In genomic region chr11:75166193-75166842, GRCm38 (mm10) we compare ENCODE assay signal across 8 mouse cellular contexts. TPM values are rescaled to one million over a fixed set of nuclear protein-coding genes. Genes with fewer than 3 reads are reported as not detected.
DNase-seq lines count a peak whose midpoint lies in the region; ATAC-seq lines count a peak whose summit lies in the region.

No protein-coding gene starts in this region.

- H3K36me3 ChIP-seq in megakaryocyte, embryonic 14.5 days (replicated peaks; ENCODE audit: low read length): peaks cover 33% of the 10 kb centered on the region
- H3K36me3 ChIP-seq in forebrain, embryonic 11.5 days (ENCODE audit: control insufficient read depth, insufficient read depth, low read length): no peaks in the 10 kb centered on the region
- peaks cover 29% of the 10 kb centered on the region for H3K36me3 ChIP-seq in hindbrain, embryonic 14.5 days (replicated peaks; ENCODE audit: control insufficient read depth, insufficient read depth)
- H3K36me3 ChIP-seq in midbrain, embryonic 10.5 days: peaks cover 20% of the 10 kb centered on the region

- peak overlapping the region; percentile 21; the same call in 1 of the 2 replicates for H3K4me2 ChIP-seq in forebrain, embryonic 11.5 days (ENCODE audit: low read depth, low read length, severe bottlenecking)
- peak overlapping the region; percentile 93 for H3K4me2 ChIP-seq in hindbrain, embryonic 14.5 days (replicated peaks)

- peaks cover 21% of the 10 kb centered on the region for H3K9me3 ChIP-seq in megakaryocyte, embryonic 14.5 days
- H3K9me3 ChIP-seq in forebrain, embryonic 11.5 days (ENCODE audit: control insufficient read depth, low read length): no peaks in the 10 kb centered on the region
- H3K9me3 ChIP-seq in hindbrain, embryonic 14.5 days (ENCODE audit: control insufficient read depth, low read length): no peaks in the 10 kb centered on the region
- H3K9me3 ChIP-seq in midbrain, embryonic 10.5 days (replicated peaks): no peaks in the 10 kb centered on the region

- H3K27me3 ChIP-seq in megakaryocyte, embryonic 14.5 days (replicated peaks): peaks cover 65% of the 10 kb centered on the region
- H3K27me3 ChIP-seq in forebrain, embryonic 11.5 days (ENCODE audit: control insufficient read depth, insufficient read depth, low read length): peaks cover 81% of the 10 kb centered on the region
- peaks cover 75% of the 10 kb centered on the region for H3K27me3 ChIP-seq in hindbrain, embryonic 14.5 days (ENCODE audit: control insufficient read depth, insufficient read depth, low read length)
- peaks cover 91% of the 10 kb centered on the region for H3K27me3 ChIP-seq in midbrain, embryonic 10.5 days (ENCODE audit: low read depth, poor library complexity, severe bottlenecking)

- H3K9ac ChIP-seq in forebrain, embryonic 11.5 days (ENCODE audit: low read length): peak overlapping the region; percentile 10; the same call in 1 of the 2 replicates
- peak overlapping the region; percentile 51 for H3K9ac ChIP-seq in hindbrain, embryonic 14.5 days

- H3K4me3 ChIP-seq in megakaryocyte, embryonic 14.5 days (replicated peaks): peak overlapping the region; percentile 86
- H3K4me3 ChIP-seq in forebrain, embryonic 11.5 days (ENCODE audit: low read depth, low read length): peak overlapping the region; percentile 40
- peak overlapping the region; percentile 50 for H3K4me3 ChIP-seq in hindbrain, embryonic 14.5 days (replicated peaks; ENCODE audit: low read length)
- H3K4me3 ChIP-seq in midbrain, embryonic 10.5 days: peak overlapping the region; percentile 58

- H3K4me1 ChIP-seq in megakaryocyte, embryonic 14.5 days: peaks cover 72% of the 10 kb centered on the region
- peaks cover 22% of the 10 kb centered on the region for H3K4me1 ChIP-seq in forebrain, embryonic 11.5 days (replicated peaks; ENCODE audit: control insufficient read depth, insufficient read depth, low read length)
- H3K4me1 ChIP-seq in hindbrain, embryonic 14.5 days (replicated peaks; ENCODE audit: control insufficient read depth, insufficient read depth, low read length): peaks cover 41% of the 10 kb centered on the region
- peaks cover 63% of the 10 kb centered on the region for H3K4me1 ChIP-seq in midbrain, embryonic 10.5 days

- 3% methylated on average over 55 of the region's 55 CpGs for WGBS in forebrain, embryonic 11.5 days
- WGBS in hindbrain, embryonic 14.5 days: 6% methylated on average over 46 of the region's 55 CpGs
- 2% methylated on average over 55 of the region's 55 CpGs for WGBS in midbrain, embryonic 10.5 days

- DNase-seq in forebrain, embryonic 11.5 days (ENCODE audit: low spot score): peak; percentile 68
- DNase-seq in hindbrain, embryonic 14.5 days (ENCODE audit: low spot score): no peak
- peak; percentile 35 for DNase-seq in midbrain, embryonic 10.5 days (ENCODE audit: low spot score)
- no peak for DNase-seq in right cerebral cortex, postnatal 14 days

- H3K27ac ChIP-seq in forebrain, embryonic 11.5 days (ENCODE audit: low read depth, low read length): no peak overlapping the region
- no peak overlapping the region for H3K27ac ChIP-seq in hindbrain, embryonic 14.5 days
- no peak overlapping the region; the same call in 1 of the 2 replicates for H3K27ac ChIP-seq in midbrain, embryonic 10.5 days (replicated peaks)

- no peak for ATAC-seq in megakaryocyte, adult 5-6 weeks (ENCODE audit: poor library complexity, severe bottlenecking)
- ATAC-seq in forebrain, embryonic 11.5 days (replicated peaks; ENCODE audit: low FRiP score): no peak
- no peak for ATAC-seq in hindbrain, embryonic 14.5 days (ENCODE audit: low FRiP score)
- no peak for ATAC-seq in erythroblast, adult 5-6 weeks (replicated peaks; ENCODE audit: low FRiP score, poor library complexity, severe bottlenecking)
- ATAC-seq in CD4-positive, CD25-positive, alpha-beta regulatory T cell, adult 4 months: no peak

RNA-seq across cellular contexts. Expression of gene Hic1, which starts 3.0 kb away (rescaled TPM):
- 0.41 TPM in 1 of 2 replicates, not detected in the other for polyA plus RNA-seq in megakaryocyte, embryonic 14.5 days (2012; ENCODE audit: insufficient read depth, low replicate concordance)
- total RNA-seq in megakaryocyte, adult 5-6 weeks (2015): 0.14 TPM in 1 of 2 replicates, not detected in the other
- 0.04 and 0.07 TPM in 2 replicates for total RNA-seq in megakaryocyte, adult 5-6 weeks (2017)
- polyA plus RNA-seq in forebrain, embryonic 11.5 days (2014; fragmentation: Nextera tagmentation; extraction: Ambion mirVana): 0.86 and 1.1 TPM in 2 replicates
- polyA plus RNA-seq in hindbrain, embryonic 14.5 days (2014; fragmentation: Nextera tagmentation; extraction: Ambion mirVana): 1.9 and 2.6 TPM in 2 replicates
- 0.32 and 0.57 TPM in 2 replicates for polyA plus RNA-seq in midbrain, embryonic 10.5 days (2016; fragmentation: Nextera tagmentation; extraction: Ambion mirVana)
- not detected in 2 replicates for total RNA-seq in erythroblast, adult 5-6 weeks (2015; ENCODE audit: low replicate concordance)
- not detected in 2 replicates for total RNA-seq in erythroblast, adult 5-6 weeks (2017; ENCODE audit: low replicate concordance)
- under 1 TPM in 1 of 2 experiments, not detected in 1; 0.36 TPM for polyA plus RNA-seq in CD4-positive, CD25-positive, alpha-beta regulatory T cell, adult 4 months (2017; shearing (Covaris generic))

RNA-seq across cellular contexts. Expression of gene Ovca2, which starts 12.3 kb away (rescaled TPM):
- 1.1 and 4.0 TPM in 2 replicates for polyA plus RNA-seq in megakaryocyte, embryonic 14.5 days (2012; ENCODE audit: insufficient read depth, low replicate concordance)
- 11.5 and 17.2 TPM in 2 replicates for total RNA-seq in megakaryocyte, adult 5-6 weeks (2015)
- 7.8 and 11.0 TPM in 2 replicates for total RNA-seq in megakaryocyte, adult 5-6 weeks (2017)
- 32.7 and 34.4 TPM in 2 replicates for polyA plus RNA-seq in forebrain, embryonic 11.5 days (2014; fragmentation: Nextera tagmentation; extraction: Ambion mirVana)
- 17.4 and 20.3 TPM in 2 replicates for polyA plus RNA-seq in hindbrain, embryonic 14.5 days (2014; fragmentation: Nextera tagmentation; extraction: Ambion mirVana)
- polyA plus RNA-seq in midbrain, embryonic 10.5 days (2016; fragmentation: Nextera tagmentation; extraction: Ambion mirVana): 33.5 and 37.6 TPM in 2 replicates
- 1.9 and 6.7 TPM in 2 replicates for total RNA-seq in erythroblast, adult 5-6 weeks (2015; ENCODE audit: low replicate concordance)
- 4.6 and 5.7 TPM in 2 replicates for total RNA-seq in erythroblast, adult 5-6 weeks (2017; ENCODE audit: low replicate concordance)
- polyA plus RNA-seq in CD4-positive, CD25-positive, alpha-beta regulatory T cell, adult 4 months (2017; shearing (Covaris generic)): 10 to 100 TPM; 19.2 to 29.4 TPM

RNA-seq across cellular contexts. Expression of gene Dph1, which starts 24.7 kb away (rescaled TPM):
- 19.5 and 24.9 TPM in 2 replicates for polyA plus RNA-seq in megakaryocyte, embryonic 14.5 days (2012; ENCODE audit: insufficient read depth, low replicate concordance)
- total RNA-seq in megakaryocyte, adult 5-6 weeks (2015): 0.52 and 1.3 TPM in 2 replicates
- 1.8 and 2.0 TPM in 2 replicates for total RNA-seq in megakaryocyte, adult 5-6 weeks (2017)
- 21.8 and 24.0 TPM in 2 replicates for polyA plus RNA-seq in forebrain, embryonic 11.5 days (2014; fragmentation: Nextera tagmentation; extraction: Ambion mirVana)
- 13.6 and 14.4 TPM in 2 replicates for polyA plus RNA-seq in hindbrain, embryonic 14.5 days (2014; fragmentation: Nextera tagmentation; extraction: Ambion mirVana)
- 25.4 and 27.3 TPM in 2 replicates for polyA plus RNA-seq in midbrain, embryonic 10.5 days (2016; fragmentation: Nextera tagmentation; extraction: Ambion mirVana)
- 0.58 and 4.2 TPM in 2 replicates for total RNA-seq in erythroblast, adult 5-6 weeks (2015; ENCODE audit: low replicate concordance)
- total RNA-seq in erythroblast, adult 5-6 weeks (2017; ENCODE audit: low replicate concordance): 3.6 and 4.5 TPM in 2 replicates
- polyA plus RNA-seq in CD4-positive, CD25-positive, alpha-beta regulatory T cell, adult 4 months (2017; shearing (Covaris generic)): 10 to 100 TPM; 11.0 to 20.6 TPM

RNA-seq across cellular contexts. Expression of gene Rtn4rl1, which starts 27.3 kb away (rescaled TPM):
- polyA plus RNA-seq in megakaryocyte, embryonic 14.5 days (2012; ENCODE audit: insufficient read depth, low replicate concordance): 0.29 TPM in 1 of 2 replicates, not detected in the other
- total RNA-seq in megakaryocyte, adult 5-6 weeks (2015): 1.2 and 1.3 TPM in 2 replicates
- total RNA-seq in megakaryocyte, adult 5-6 weeks (2017): 0.08 and 0.81 TPM in 2 replicates
- polyA plus RNA-seq in forebrain, embryonic 11.5 days (2014; fragmentation: Nextera tagmentation; extraction: Ambion mirVana): 1.0 and 1.1 TPM in 2 replicates
- polyA plus RNA-seq in hindbrain, embryonic 14.5 days (2014; fragmentation: Nextera tagmentation; extraction: Ambion mirVana): 8.5 and 10.3 TPM in 2 replicates
- polyA plus RNA-seq in midbrain, embryonic 10.5 days (2016; fragmentation: Nextera tagmentation; extraction: Ambion mirVana): 2.3 and 3.0 TPM in 2 replicates
- not detected in 2 replicates for total RNA-seq in erythroblast, adult 5-6 weeks (2015; ENCODE audit: low replicate concordance)
- not detected in 2 replicates for total RNA-seq in erythroblast, adult 5-6 weeks (2017; ENCODE audit: low replicate concordance)
- 1 to 10 TPM; 1.5 to 1.8 TPM for polyA plus RNA-seq in CD4-positive, CD25-positive, alpha-beta regulatory T cell, adult 4 months (2017; shearing (Covaris generic))

Comparison
In these comparisons a context has a peak if more than half of its experiments do, and no peak if none do; other contexts are left out.
1. DNase-seq: peak in forebrain, embryonic 11.5 days (single experiment) and midbrain, embryonic 10.5 days (single experiment); none in hindbrain, embryonic 14.5 days (single experiment) and right cerebral cortex, postnatal 14 days (single experiment).
2. Peak in every context shown above with its lines, with median percentiles within 50 percentile points of each other: H3K4me3 ChIP-seq.